Mouse (Mus musculus) spleen, postnatal 14 days (tissue): ENCODE results near the gene Arhgef15.
A peak's percentile ranks its signal among the peaks of the same experiment; 100 is the strongest.
"Not testable (repeated sequence)": the region's sequence is repeated elsewhere in the genome, so short reads cannot be mapped to it uniquely, and the experiment has no call there.

Experiments used
- DNase-seq, 2 experiments: peaks; one replicate each; pipeline ENCODE4 v3.0.0; 2021 to 2022; ENCODE audit warnings: low spot score in 2 of 2

Arhgef15 gene

DNA sequence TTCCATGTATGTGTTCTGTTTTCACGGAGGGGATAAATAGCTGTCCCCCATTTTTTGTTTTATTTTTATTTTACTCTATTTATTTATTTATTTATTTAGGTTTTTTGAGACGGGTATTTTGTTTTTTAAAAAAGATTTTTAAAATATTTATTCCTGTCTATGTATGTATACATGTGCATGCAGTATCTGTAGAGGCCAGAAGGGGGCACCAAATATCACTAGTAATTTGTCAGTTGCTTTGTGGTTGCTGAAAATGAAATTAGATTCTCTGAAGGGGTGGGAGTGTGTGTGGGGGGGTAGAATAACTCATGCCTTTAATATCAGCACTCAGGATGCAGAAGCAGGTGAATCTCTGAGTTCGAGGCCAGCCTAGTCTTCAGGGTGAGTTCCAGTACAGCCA is 8.6 kb upstream of the Arhgef15 start:
- peak in 1 of 2 experiments; percentile 72 for DNase-seq

GRCm38 (mm10) chr11:68965050-68965449 is 7.8 kb upstream of the Arhgef15 start:
- no peak for DNase-seq

DNA sequence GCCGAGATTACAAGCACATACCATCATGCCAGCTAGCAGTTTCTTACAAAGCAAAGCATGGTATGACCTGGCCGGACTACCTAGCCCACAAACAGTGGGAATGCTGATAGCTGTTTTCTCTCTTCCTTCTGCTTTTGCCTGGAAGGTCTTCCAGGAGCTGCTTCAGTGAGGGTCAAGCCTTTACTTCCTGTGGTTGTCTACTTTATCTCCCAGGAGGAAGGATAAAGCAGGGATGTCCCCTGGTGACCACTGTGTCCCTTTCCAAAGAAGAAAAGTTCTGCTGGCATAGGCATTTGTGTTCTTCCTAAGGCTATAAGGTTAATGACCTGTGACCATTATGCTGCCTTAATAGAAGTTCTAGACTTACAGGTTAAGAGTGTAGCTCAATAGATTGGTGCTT is 6.1 kb upstream of the Arhgef15 start:
- DNase-seq, result no peak

GRCm38 (mm10) chr11:68962159-68962558 is 4.9 kb upstream of the Arhgef15 start:
- not testable (repeated sequence) for DNase-seq

- DNase-seq, result no peak
Measured at GRCm38 (mm10) chr11:68961596-68961995, 4.3 kb upstream of the Arhgef15 start.

DNA sequence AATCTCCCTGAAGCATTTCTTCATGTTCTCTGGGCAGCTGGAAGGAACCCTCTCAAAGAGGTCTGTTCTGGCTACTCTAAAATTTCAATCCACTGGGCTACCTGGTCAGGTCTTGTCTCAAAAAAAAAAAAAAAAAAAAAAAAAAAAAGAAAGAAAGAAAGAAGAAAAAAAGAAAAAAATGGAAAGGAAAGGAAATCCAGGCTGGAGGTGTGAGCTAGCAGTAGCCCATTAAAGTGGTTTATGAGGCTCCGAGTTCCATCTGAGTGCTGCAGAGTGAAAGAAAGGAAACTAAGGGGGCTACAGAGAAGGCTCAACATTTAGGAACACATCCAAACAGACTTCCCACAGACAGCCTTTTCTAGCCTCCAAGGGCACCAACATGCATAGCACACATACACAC is 691 bp upstream of the Arhgef15 start:
- no peak for DNase-seq

GRCm38 (mm10) chr11:68956697-68957096 is 583 bp downstream of the Arhgef15 start:
- no peak for DNase-seq

DNA sequence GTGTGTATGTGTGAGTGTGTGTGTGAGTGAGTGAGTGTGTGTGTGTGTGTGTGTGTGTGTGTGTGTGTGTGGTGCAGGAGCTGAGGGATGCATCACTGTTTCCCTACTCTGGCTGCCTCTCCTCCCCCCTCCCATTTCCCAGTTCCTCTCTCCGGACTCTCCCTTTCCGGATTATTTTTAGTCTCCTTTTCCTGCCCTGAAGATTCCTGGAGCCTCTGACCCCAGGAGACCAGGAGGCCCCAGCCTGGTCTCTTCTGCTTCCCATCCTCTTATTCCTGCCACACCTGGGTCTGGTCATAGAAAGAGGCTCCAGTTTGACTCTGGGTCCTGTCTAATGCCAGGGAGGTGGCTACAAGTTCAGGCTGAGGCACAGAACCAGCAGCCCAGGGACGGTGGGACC is 1.2 kb downstream of the Arhgef15 start:
- DNase-seq, result no peak

DNA sequence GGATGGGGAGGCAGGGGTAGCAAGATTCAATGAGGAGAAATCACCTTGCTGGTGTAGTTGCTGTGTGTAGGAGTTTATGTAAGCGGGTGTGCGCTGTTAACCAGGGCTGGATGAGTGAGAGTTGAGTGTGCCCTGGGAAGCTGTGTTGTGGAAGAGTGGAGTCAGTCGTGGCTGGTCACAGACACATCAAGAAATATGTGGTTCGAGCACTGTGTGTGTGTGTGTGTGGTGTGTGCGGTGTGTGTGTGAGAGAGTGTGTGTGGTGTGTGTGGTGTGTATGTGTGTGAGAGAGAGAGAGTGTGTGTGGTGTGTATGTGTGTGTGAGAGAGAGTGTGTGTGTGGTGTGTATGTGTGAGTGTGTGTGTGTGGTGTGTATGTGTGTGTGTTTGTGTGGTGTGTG is 1.8 kb downstream of the Arhgef15 start:
- no peak for DNase-seq

DNA sequence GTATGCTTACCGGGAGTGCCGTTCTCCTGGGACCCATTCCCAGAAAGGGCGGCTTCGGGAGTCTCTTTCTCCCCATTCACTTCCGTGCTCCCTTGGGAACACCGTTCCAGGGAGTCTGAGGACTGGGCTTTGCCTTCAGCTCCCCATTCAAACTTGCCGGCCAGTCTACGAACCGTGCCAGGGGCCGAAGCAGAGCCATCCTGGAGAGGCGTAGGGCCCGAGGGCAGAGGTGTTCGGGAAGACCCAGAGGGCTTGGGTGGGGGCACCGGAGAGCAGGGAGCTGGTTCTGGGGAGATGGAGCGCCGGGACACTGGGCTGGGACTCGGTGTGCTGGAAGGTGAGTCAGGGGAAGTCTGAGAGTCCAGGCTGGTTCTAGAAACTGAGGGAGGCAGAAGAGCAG is 2.9 kb downstream of the Arhgef15 start:
- no peak for DNase-seq

- DNase-seq, result no peak
Measured at GRCm38 (mm10) chr11:68953903-68954302, 3.4 kb downstream of the Arhgef15 start.

DNA sequence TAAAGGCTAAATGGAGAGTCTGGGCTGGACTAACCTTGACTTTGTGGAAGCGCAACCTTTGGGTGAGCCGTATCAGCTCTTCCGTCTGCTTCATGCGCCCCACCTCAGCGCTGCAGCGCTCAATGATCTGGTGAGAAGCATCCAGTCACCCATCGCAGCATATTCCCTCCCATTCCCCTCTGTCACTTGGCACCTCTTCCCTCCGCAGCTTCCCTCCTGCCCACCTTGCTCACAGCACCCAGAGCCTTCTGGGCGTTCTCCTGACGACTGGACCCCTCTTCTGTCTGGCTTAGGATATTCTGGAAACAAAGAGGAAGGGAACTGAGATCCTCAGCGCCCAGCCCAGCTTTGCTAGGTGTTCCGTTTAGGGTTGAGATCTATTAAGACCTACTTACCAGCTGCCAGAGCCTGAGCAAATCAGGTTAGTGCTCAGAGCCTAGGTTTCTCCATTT is 9.7 kb downstream of the Arhgef15 start:
- DNase-seq, result no peak

DNA sequence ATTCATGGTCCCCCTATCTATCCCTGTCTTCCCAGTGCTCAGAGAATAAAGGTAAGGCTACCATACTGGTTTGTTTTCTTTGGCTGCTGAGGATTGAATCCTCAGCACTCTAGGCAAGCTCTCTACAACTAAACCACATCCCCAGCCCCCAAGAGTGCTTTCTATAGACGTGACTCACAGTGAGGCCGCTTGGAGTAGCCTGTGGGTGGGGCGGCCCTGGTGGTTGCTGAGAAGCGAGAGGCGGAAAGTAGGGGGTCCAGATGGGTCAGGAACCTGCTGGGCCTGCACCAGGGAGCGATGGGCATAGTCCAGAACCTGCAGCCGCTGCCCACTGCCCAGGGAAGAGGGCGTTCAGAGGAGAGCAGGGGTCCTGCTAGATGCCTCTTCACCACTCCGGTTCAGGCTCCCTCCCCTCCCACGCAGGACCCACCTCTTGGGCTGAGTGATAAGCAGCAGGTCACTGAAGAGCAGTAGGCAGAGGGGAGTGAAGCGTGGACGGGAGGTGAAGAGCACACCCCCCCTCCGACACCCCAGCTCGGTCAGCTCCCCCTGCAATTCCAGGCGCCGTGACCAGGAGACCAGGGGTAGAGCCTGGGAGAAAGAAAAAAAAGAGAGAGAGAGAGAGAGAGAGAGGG is 10.4 kb downstream of the Arhgef15 start:
- DNase-seq, result no peak

DNA sequence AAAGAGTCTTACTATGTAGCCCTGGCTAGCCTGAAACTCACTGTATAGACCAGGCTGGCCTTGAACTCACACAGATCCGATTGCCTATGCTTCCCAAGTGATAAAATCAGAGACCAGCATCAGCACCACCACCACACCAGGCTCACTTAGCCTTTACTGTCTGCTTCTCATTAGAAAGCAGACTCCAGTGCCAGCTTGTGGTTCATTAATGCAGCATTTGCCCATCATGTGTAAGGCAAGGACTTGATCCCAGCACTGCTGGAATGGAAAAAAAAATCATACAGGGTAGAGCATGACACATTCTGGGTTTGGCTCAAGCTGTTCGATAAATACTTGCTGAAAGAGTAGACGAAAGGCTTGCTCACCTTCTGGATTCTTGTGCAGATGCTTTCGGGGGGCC is 11.3 kb downstream of the Arhgef15 start:
- no peak for DNase-seq

- no peak for DNase-seq
Measured at GRCm38 (mm10) chr11:68945245-68945644, 12.0 kb downstream of the Arhgef15 start.

DNA sequence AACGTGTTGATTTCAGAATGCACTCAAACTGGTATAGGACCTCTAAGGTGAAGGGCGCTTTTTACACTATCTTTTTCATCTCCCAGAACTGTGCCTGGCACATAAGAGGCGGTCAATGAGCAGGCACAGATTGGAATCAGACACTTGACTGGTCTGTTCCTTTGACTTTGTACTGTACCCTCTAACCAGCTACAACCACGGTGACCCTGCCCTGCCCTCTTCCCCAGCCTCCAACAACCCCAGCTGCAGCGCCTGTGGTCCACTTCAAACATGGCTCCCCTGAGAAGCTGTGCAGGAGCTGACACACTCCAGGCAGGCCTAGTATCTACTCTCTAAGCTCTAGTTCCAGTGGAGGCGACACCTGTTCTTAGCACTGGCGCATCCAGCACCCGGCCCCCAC is 14.5 kb downstream of the Arhgef15 start:
- no peak for DNase-seq

GRCm38 (mm10) chr11:68940516-68940915 is 16.8 kb downstream of the Arhgef15 start:
- no peak for DNase-seq

DNA sequence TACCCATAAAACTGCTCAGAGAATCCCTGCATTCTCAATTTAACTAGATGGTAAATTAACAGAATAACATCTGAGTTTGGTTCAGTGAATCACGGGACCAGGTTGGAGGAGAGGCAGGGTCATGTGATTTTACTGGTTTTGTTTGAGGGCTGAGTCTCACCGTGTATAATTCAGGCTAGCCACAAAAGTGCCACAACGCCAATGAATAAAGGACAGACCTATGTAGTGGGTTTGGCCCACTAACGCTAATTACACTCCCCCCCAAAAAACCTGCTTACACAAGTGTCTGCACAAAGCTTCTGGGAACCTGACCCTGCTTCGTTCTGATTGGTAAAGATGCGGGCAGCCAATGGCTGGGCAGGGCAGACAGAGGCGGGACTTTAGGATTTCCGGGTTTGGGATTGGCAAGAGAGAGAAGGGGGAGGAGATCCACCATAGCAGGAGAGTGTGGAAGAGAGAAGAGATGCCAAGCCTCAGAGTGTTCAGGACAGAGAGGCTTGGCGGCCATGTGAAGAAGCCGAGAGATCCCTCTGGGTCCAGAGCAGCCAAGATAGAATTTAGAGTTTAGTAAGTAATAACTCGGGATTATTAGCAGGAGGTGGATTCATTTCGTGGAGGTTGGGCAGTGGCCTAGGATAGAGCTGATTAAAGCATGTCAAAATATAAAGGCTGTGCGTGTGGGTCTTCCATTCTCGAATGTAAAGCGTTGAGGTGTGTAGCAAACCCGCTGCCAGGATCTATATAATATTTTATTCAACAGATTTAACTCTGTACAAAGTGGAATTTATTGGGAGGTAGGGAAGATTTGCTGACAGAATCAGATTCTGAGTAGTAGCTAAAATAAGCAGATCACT is 17.6 kb downstream of the Arhgef15 start:
- DNase-seq, result peak; percentile 56 to 67

GRCm38 (mm10) chr11:68936951-68937350 is 20.3 kb downstream of the Arhgef15 start:
- not testable (repeated sequence) for DNase-seq

DNA sequence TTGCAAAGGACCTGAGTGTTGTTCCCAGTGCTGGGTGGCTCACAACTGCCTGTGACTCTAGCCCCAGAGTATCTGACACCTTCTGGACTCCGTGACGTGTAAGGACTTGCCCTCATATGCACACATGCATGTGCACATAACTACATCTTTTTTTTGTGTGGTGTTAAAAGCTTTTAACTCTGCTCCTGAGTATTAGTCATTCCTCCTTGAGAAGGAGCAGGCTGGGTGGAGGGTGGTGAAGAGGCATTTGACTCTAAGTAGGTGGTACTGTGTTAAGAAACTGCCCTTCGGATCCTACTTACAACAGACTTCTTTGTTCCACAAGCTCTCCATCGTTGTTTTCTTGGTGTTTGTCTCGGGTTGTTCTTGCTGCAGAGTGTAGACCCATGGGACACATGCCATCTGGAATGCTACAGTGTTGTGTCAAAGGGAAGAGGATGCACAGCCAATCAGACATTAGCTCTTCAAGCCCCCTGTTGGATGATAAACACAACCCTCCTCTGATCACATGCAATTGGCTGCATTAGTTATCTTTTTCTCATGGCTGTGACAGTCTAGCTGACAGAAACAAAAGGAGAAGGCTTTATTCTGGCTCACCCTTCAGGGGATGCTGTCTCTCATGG is 23.3 kb downstream of the Arhgef15 start:
- DNase-seq, result no peak

GRCm38 (mm10) chr11:68929947-68930346 is 27.3 kb downstream of the Arhgef15 start:
- no peak for DNase-seq

DNA sequence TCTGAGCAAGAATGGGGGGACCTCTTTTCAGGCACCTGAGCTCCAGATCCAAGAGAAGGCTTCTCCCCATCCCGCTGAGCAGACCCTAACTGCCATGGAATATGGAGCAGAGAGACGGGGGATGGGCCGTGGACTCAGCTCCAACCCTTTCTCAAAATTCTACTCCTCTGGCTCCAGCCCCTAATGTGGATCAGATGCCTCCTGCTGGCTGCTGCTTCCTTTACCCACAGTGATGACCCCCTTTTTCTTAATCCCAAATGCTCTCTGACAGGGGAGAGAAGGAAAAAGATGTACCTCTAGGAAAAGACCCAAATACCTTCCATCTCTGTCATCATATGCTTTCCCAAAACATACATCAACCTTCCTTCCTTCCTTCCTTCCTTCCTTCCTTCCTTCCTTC is 30.3 kb downstream of the Arhgef15 start, which contains the start of gene Odf4:
Gene Odf4 (minus strand): TSS at position 101 of the 400 bp plus-strand sequence.
- no peak for DNase-seq

DNA sequence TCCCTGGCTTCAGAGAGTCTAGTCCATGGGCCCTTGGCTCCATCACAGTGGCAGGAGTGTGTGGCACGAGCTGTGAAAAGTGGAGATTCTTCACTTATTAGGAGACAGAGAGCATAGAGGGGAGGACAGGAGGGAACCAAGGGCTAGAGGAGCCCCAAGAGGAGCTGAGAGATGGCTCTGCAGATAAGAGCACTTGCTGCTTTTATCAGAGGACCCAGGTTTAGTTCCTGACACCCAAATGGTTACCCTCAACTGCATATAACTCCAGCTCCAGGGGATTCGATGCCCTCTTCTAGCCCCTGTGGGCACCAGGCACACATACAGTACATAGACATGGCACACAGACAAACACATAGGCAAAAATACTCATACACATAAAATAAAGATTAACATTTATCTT is 32.5 kb downstream of the Arhgef15 start:
- no peak for DNase-seq
